Comparison of ENCODE assay signal across 16 mouse cellular contexts in the genomic region with DNA sequence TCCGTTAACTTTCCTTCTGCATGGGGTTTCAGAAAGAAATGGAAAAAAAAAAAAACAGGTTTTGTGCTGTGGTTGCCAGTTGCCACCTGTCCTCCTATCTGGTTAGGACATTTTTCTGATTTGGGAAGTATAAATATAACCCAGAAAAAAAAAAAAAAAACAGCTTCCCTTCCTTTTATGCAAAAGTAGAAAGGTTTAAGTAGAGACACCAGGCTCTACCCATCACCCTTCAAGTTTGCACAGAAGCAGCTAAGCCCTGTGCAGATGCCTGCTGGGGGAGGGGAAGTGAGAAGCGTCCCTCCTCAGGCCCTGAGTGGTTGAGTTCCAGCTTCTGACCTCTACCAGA. TPM values are rescaled to one million over a fixed set of nuclear protein-coding genes. Genes with fewer than 3 reads are reported as not detected.
DNase-seq lines count a peak whose midpoint lies in the region; ATAC-seq and TF ChIP-seq lines count a peak whose summit lies in the region.
"Had no signal": no experiment of that assay in that cellular context is flagged by ENCODE, and none has a peak within 500 bp of the region (broad histone marks: within the 10 kb centered on the region; RNA-seq: fewer than 3 reads in every experiment).

No protein-coding gene starts in this region.

- peak; percentile 37 for ATAC-seq in megakaryocyte progenitor cell, adult 5-6 weeks (replicated peaks; ENCODE audit: poor library complexity)
- no peak for ATAC-seq in intestine, embryonic 15.5 days
- ATAC-seq in heart, embryonic 12.5 days (ENCODE audit: insufficient number of reproducible peaks, low FRiP score), result no peak
- no peak for ATAC-seq in midbrain, embryonic 11.5 days (ENCODE audit: low FRiP score)
- ATAC-seq: lung, postnatal 0 days had no signal

- no peak for TF ChIP-seq POLR2A in bone marrow macrophage, adult 2 months (IDR thresholded peaks at IDR 0.05; ENCODE audit: borderline replicate concordance, low read depth, low read length)

- H3K9me3 ChIP-seq in intestine, embryonic 15.5 days, result no peaks in the 10 kb centered on the region
- H3K9me3 ChIP-seq in heart, embryonic 12.5 days (replicated peaks), result no peaks in the 10 kb centered on the region
- no peaks in the 10 kb centered on the region for H3K9me3 ChIP-seq in midbrain, embryonic 11.5 days (ENCODE audit: control insufficient read depth, low read length)
- H3K9me3 ChIP-seq: embryonic facial prominence, embryonic 12.5 days; hindbrain, embryonic 15.5 days; midbrain, embryonic 10.5 days had no signal

- H3K4me1 ChIP-seq in bone marrow macrophage, adult 2 months (ENCODE audit: control insufficient read depth, insufficient read depth, low read length), result peaks cover 55% of the 10 kb centered on the region
- no peaks in the 10 kb centered on the region for H3K4me1 ChIP-seq in intestine, embryonic 15.5 days (replicated peaks)
- no peaks in the 10 kb centered on the region for H3K4me1 ChIP-seq in heart, embryonic 12.5 days (replicated peaks)
- H3K4me1 ChIP-seq in midbrain, embryonic 11.5 days (ENCODE audit: control insufficient read depth, insufficient read depth, low read length), result no peaks in the 10 kb centered on the region
- H3K4me1 ChIP-seq: embryonic facial prominence, embryonic 12.5 days; hindbrain, embryonic 15.5 days; midbrain, embryonic 10.5 days had no signal

- no peak overlapping the region for H3K9ac ChIP-seq in intestine, embryonic 15.5 days
- H3K9ac ChIP-seq in heart, embryonic 12.5 days, result no peak overlapping the region
- no peak overlapping the region for H3K9ac ChIP-seq in midbrain, embryonic 11.5 days (ENCODE audit: low read length)
- H3K9ac ChIP-seq: embryonic facial prominence, embryonic 12.5 days; hindbrain, embryonic 15.5 days had no signal

- TF ChIP-seq CTCF in bone marrow macrophage, adult 2 months (IDR thresholded peaks at IDR 0.05; ENCODE audit: low read depth, low read length), result no peak

- H3K4me3 ChIP-seq in bone marrow macrophage, adult 2 months (ENCODE audit: insufficient read depth, low read length), result no peak overlapping the region
- no peak overlapping the region for H3K4me3 ChIP-seq in intestine, embryonic 15.5 days (replicated peaks)
- H3K4me3 ChIP-seq in heart, embryonic 12.5 days, result no peak overlapping the region
- H3K4me3 ChIP-seq in midbrain, embryonic 11.5 days (ENCODE audit: low read depth, low read length), result no peak overlapping the region
- H3K4me3 ChIP-seq: embryonic facial prominence, embryonic 12.5 days; hindbrain, embryonic 15.5 days; midbrain, embryonic 10.5 days had no signal

- H3K27me3 ChIP-seq in intestine, embryonic 15.5 days (replicated peaks), result no peaks in the 10 kb centered on the region
- no peaks in the 10 kb centered on the region for H3K27me3 ChIP-seq in heart, embryonic 12.5 days (replicated peaks)
- H3K27me3 ChIP-seq in midbrain, embryonic 11.5 days (ENCODE audit: control insufficient read depth, insufficient read depth, low read length), result no peaks in the 10 kb centered on the region
- H3K27me3 ChIP-seq: embryonic facial prominence, embryonic 12.5 days; hindbrain, embryonic 15.5 days had no signal

- peak; percentile 59 to 61 for DNase-seq in spleen, adult 18-20 months
- DNase-seq in spleen, adult 12 weeks (ENCODE audit: low spot score), result no peak
- DNase-seq in thymus, postnatal 14 days, result peak; percentile 84
- no peak for DNase-seq in midbrain, embryonic 11.5 days (ENCODE audit: low spot score, missing footprints)
- DNase-seq: adrenal gland, postnatal 10 days; kidney, adult 18-20 months; kidney, postnatal 25 days; right cerebral cortex, adult 18-20 months had no signal

- WGBS in intestine, embryonic 15.5 days, result 67% methylated on average over 2 of the region's 2 CpGs
- WGBS in heart, embryonic 12.5 days, result 64% methylated on average over 2 of the region's 2 CpGs
- 81% methylated on average over 2 of the region's 2 CpGs for WGBS in midbrain, embryonic 11.5 days

- 0 out of 2 replicates have a peak overlapping the region, but pooled peaks have one; percentile 10 for H3K27ac ChIP-seq in bone marrow macrophage, adult 2 months (ENCODE audit: insufficient read depth, low read depth, low read length)
- no peak overlapping the region for H3K27ac ChIP-seq in intestine, embryonic 15.5 days
- no peak overlapping the region for H3K27ac ChIP-seq in heart, embryonic 12.5 days (ENCODE audit: poor library complexity, severe bottlenecking)
- no peak overlapping the region for H3K27ac ChIP-seq in midbrain, embryonic 11.5 days (ENCODE audit: low read depth, low read length)
- H3K27ac ChIP-seq: embryonic facial prominence, embryonic 12.5 days; hindbrain, embryonic 15.5 days; midbrain, embryonic 10.5 days had no signal

- no peak overlapping the region for H3K4me2 ChIP-seq in intestine, embryonic 15.5 days (replicated peaks)
- H3K4me2 ChIP-seq in heart, embryonic 12.5 days, result no peak overlapping the region
- H3K4me2 ChIP-seq in midbrain, embryonic 11.5 days, result no peak overlapping the region
- H3K4me2 ChIP-seq: embryonic facial prominence, embryonic 12.5 days; hindbrain, embryonic 15.5 days had no signal

- H3K36me3 ChIP-seq in intestine, embryonic 15.5 days, result no peaks in the 10 kb centered on the region
- no peaks in the 10 kb centered on the region for H3K36me3 ChIP-seq in heart, embryonic 12.5 days
- H3K36me3 ChIP-seq in midbrain, embryonic 11.5 days (ENCODE audit: control insufficient read depth, insufficient read depth, low read length), result no peaks in the 10 kb centered on the region
- H3K36me3 ChIP-seq: embryonic facial prominence, embryonic 12.5 days; hindbrain, embryonic 15.5 days; midbrain, embryonic 10.5 days had no signal

RNA-seq across cellular contexts. Expression of a gene that starts 31.9 kb away (rescaled TPM):
- polyA plus RNA-seq in bone marrow macrophage, adult 2 months (2012; ENCODE audit: insufficient read depth, insufficient read length, missing spikeins), result 49.9 and 55.8 TPM in 2 replicates
- 155 and 160 TPM in 2 replicates for total RNA-seq in megakaryocyte progenitor cell, adult 5-6 weeks (2015)
- total RNA-seq in megakaryocyte progenitor cell, adult 5-6 weeks (2017), result 58.3 and 84.0 TPM in 2 replicates
- polyA plus RNA-seq in intestine, embryonic 15.5 days (2015; fragmentation: Nextera tagmentation; extraction: Ambion mirVana), result 1.5 and 1.7 TPM in 2 replicates
- 2.2 and 3.3 TPM in 2 replicates for polyA plus RNA-seq in heart, embryonic 12.5 days (2016; fragmentation: Nextera tagmentation; extraction: Ambion mirVana)
- polyA plus RNA-seq in midbrain, embryonic 11.5 days (2014; fragmentation: Nextera tagmentation; extraction: Ambion mirVana), result 2.3 and 2.7 TPM in 2 replicates

Comparison
In these comparisons a context has a peak if more than half of its experiments do, and no peak if none do; other contexts are left out.
1. DNase-seq: peak in spleen, adult 18-20 months (2 of 2) and thymus, postnatal 14 days (single experiment); none in spleen, adult 12 weeks (single experiment) and midbrain, embryonic 11.5 days (single experiment).
2. RNA of a gene that starts 31.9 kb away (polyA plus RNA-seq): 49.9 to 55.8 TPM in bone marrow macrophage, adult 2 months; 2.2 to 3.3 TPM in heart, embryonic 12.5 days, 2.3 to 2.7 TPM in midbrain, embryonic 11.5 days and 1.5 to 1.7 TPM in intestine, embryonic 15.5 days; every median in the first group is over 10 times any median in the second.